Mouse (Mus musculus) central nervous system, embryonic 14 days (tissue): ENCODE results near the gene Cdc25a. TPM values are rescaled to one million over a fixed set of nuclear protein-coding genes. Genes with fewer than 3 reads are reported as not detected.

ENCODE experiments used
- polyA plus RNA-seq: library from polyadenylated mRNA; depleted of rRNA; stranded (reverse); fragments of >200 nt; gene quantifications from 2 replicates; pipeline ENCODE4 v1.2.3, GENCODE M21; 2012; rRNA removed

Cdc25a gene
- 18.4 and 18.6 TPM in 2 replicates for polyA plus RNA-seq

DNA sequence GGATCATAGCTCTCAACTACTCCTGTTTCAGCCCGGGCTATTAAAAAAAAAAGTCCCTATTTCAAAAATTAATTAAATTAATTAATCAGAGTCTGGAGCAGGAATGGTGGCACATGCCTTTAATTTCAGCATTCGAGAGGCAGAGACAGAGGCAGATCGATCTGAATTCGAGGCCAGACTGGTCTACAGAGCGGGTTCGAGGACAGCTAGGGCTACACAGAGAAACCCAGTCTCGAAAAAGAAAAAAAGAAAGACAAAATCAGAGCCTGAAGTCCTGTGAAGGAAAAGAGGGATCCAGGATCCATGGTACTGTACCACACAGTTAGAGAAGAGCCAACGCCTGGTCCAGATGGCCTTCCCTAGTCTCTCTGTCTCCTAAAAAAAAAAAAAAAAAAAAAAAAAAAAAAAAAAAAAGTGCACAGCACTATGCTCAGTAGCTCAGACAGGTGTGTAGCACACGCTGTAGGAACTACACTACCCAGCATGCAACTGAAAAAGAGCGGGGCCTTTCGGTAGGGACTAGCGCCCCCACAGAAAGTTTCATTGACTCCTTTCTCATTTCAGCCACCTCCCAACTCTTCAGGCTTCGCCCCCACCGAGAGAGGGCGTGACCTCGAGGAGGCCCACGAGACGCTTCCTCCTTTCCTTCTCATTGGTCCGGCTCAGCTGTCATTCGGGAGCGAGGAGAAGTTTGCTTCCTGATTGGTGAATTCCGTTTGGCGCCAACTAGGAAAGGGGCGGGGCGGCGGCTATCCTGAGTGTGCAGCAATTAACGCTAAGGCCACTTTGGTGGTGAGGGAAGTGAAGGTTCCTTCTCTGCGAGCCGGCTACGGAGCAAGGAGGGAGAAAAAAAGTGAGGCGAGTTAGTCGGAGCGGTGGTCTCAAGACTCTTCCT is at the start of gene Cdc25a:
Gene Cdc25a (plus strand): TSS at position 783 of the 895 bp plus-strand sequence.

GRCm38 (mm10) chr9:109832391-109833087 is 42.8 kb upstream of the Cdc25a start, which contains the start of gene Nme6:
Nme6 (plus strand) TSS chr9:109832749.

GRCm38 (mm10) chr9:109849312-109849758 is 26.0 kb upstream of the Cdc25a start, which contains the start of gene Camp:
Camp (minus strand) TSS chr9:109849617.

GRCm38 (mm10) chr9:109931257-109932171 is 56.1 kb downstream of the Cdc25a start, which contains the start of gene Map4:
Map4 (plus strand) TSS chr9:109931460.

Other genes starting within 250 kb of the Cdc25a start
- gene Fbxw24, start 249.5 kb upstream of the Cdc25a start, polyA plus RNA-seq, result 0.09 and 0.10 TPM in 2 replicates
- gene Fbxw25, start 210.9 kb upstream of the Cdc25a start, polyA plus RNA-seq, result 0.04 and 0.05 TPM in 2 replicates
- 0.06 and 0.17 TPM in 2 replicates for gene Fbxw18, start 172.9 kb upstream of the Cdc25a start, polyA plus RNA-seq
- not detected in 2 replicates for gene Fbxw26, start 129.5 kb upstream of the Cdc25a start, polyA plus RNA-seq
- 0.14 TPM in 1 of 2 replicates, not detected in the other for gene Fbxw27, start 84.9 kb upstream of the Cdc25a start, polyA plus RNA-seq
- 0.16 TPM in 1 of 2 replicates, not detected in the other for gene Spink8, start 63.3 kb upstream of the Cdc25a start, polyA plus RNA-seq
- gene Nme6, start 42.8 kb upstream of the Cdc25a start, polyA plus RNA-seq, result 50.6 and 52.3 TPM in 2 replicates
- 0.54 and 0.88 TPM in 2 replicates for gene Camp, start 26.0 kb upstream of the Cdc25a start, polyA plus RNA-seq
- 176 and 198 TPM in 2 replicates for gene Map4, start 55.9 kb downstream of the Cdc25a start, polyA plus RNA-seq
- 73.8 and 80.2 TPM in 2 replicates for gene Smarcc1, start 242.1 kb downstream of the Cdc25a start, polyA plus RNA-seq
- gene Dhx30, start 242.3 kb downstream of the Cdc25a start, polyA plus RNA-seq, result 196 and 218 TPM in 2 replicates